Mouse (Mus musculus): ENCODE measurements at regions not wholly inside any gene's neighbourhood (a gene's known extent, or its start where the extent isn't known, plus 50 kb on each side); places are given as distances from the start of the nearest gene placed in this dataset.
"Not testable (repeated sequence)": the region's sequence is repeated elsewhere in the genome, so short reads cannot be mapped to it uniquely, and the experiment has no call there.

DNA sequence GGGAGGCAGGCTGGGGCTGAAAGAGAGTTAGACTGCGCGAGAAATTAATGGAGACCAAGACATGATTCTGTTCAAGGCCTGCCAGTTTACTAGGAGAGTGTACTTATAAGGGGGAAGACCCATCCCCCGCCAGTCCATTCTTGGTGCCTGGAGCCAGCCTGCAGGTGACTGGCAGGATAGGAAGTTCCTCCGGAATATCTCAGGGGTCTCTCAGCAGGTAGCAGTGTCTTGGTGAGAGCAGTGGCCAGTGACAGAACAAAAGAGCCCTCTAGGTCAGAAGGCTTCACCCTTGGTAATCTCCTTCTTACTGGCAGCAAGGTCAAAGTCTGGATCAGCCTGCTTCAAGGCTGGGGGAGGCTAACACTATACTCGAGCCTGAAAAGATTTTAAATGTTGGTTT is 83.7 kb upstream of the Zfp804b start:
- no peak for DNase-seq (ENCODE audit: low spot score)

DNA sequence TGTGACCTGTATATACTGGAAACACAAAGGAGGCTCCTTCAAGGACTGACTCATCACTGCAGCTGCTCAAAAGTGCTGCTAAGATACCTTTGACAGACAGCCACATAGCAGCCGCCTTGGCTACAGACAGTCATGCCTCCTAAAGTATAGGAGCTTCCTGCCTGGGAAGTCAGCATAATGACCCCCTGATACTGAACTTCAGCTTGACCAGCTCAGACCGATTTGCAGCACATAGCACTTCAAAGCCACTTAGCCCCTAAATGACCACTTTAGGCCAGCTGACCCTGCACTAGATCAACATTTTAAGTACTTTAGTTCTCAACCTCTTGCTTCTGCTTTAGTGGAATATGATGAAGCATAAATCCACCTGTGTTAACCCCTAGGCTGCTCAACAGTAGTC is 91.9 kb upstream of the Zfp804b start:
- DNase-seq (ENCODE audit: low spot score), result no peak

DNA sequence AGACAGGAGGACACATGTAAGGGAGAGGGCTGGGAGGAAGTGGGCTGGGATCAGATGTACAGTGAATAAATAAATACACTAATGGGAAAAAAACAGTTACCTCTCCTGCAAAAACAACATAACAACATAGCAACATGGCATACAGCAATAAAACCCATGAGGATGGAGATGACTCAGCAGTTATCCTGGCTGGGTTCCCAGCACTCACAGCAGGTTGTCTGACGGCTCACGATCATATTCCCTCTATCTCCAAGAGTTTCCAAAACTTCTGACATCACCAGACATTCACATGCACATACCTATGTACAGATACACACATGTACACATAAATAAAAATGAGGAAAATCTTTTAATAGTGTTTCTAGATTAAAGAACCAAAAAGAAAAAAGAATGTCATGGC is 103.4 kb upstream of the Zfp804b start:
- no peak for DNase-seq (ENCODE audit: low spot score)

DNA sequence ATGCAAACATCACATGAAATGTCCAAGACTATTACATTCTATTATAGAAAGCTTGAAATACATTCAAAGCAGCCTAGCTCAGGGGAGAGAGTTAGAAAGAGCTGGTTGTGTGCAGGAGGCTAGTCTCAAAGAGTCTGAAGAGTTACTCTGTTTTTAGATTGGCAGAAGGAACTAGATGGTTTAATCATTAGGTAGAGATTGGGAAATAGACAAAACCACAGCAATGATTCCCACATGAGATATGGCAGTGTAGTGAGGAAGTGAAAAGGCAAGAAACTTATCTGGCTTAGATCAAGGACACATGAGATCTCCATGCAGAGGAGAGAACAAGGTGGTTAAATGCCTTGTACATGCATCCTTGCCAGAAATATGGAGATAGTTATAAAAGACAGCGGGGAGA is 110.3 kb upstream of the Zfp804b start:
- no peak for DNase-seq (ENCODE audit: low spot score)

DNA sequence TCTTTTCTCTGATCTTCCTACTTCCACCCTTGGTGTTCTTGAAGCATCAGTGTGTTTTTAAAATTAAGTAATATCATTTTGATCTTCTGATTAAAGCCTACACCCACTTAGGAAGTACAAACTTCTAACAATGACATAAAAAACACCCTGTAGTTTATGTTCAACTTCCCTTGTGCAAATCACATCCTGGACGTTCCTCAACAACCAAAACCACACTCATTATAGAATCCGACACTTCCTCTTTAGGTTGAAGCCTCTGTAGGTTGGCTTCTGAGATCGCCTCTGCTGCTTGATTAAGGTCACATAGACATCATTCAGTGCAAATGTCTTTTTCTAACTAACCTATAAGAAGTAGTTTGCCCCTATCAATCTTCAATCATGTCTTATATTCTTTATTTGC is 112.5 kb upstream of the Zfp804b start:
- no peak for DNase-seq (ENCODE audit: low spot score)

DNA sequence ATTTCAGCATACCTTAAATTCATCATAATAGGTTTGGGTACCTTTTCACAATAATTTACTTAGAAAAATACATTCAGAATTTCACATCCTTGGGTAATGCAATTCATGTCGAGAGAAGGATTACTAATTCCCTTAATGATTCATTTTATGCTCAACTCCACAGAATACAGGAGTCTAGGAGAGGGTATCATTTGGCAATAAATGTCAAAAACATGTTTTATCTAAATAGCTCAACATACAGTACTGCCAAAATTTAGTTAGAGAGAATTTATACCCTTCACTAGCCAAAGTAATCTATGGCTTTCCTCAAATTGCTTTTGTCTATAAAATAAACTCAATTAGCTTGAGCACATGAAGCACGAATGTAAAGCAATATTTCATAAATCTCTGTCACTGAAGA is 144.6 kb upstream of the Zfp804b start:
- DNase-seq (ENCODE audit: low spot score), result no peak

DNA sequence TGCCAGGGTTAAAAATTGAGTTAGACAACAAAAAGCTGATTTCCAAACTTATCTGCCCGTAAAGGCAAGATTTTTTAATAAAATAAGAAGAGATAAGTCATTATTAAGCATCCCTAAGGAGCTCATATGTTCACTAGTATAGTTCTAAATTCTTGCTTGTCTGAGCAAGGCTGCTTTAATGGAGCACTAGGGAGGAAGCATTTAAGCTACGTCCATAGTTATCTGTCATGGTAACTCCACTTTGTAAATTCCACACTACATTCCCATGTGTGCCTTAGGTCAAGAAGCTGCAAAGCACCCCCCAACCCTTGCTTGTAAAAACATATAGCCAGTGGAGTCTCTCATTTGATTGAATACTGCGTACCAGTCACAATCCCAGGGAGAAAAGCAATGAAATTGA is 145.0 kb upstream of the Zfp804b start:
- DNase-seq (ENCODE audit: low spot score), result no peak

DNA sequence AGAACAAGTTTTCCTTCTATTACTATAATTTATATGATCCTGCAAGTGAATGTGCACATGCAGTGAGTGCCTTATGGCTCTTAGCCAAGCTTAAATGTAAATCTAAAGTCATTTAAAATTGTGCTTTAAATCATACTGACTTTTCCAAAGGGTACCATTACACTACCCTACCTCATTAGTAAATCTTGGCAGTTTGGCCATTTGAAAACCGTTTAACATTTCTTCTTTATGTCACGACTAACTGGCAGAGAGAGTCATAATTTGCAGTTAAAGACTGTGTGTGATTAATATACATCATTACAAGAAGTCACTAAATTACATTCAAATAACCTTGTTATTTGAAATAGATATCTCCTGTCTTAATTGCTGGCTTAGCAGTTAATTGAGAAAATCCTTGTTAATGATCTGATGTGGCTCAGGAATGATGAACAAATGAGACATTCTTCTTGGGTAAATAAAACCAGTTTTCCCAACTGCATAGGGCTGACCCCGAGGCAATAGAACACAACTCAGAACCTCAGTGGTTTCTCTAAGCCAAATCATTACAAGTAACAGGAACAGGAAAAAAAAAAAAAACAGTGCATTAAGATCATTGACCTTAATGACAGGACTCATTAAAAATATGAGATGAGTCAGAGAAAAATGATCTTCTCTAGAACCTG is 173.1 kb upstream of the Zfp804b start:
- DNase-seq (ENCODE audit: low spot score), result no peak

DNA sequence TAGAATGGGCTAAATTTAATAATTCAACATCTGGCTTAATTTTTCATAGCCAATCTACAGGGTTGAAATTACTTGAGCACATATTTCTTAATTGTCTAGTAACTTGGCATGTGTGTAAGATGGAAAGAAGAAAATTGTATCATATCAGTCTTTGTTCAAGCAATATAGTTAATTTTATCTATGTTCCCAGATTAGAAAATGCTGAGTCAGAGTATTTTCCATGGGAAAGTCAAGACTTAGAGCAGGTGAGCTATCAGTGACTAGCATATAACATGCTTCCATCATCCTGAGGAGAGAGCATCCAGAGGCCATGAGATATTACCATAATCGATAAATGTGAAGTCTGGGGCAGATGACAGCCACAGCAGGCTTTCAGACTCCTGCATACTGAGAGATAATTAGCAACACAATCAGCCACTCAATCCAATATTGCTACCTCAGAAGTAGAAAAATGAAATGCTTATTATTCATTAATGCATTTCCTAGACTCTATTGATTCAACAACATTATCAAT is 188.2 kb upstream of the Zfp804b start:
- no peak for DNase-seq (ENCODE audit: low spot score)

DNA sequence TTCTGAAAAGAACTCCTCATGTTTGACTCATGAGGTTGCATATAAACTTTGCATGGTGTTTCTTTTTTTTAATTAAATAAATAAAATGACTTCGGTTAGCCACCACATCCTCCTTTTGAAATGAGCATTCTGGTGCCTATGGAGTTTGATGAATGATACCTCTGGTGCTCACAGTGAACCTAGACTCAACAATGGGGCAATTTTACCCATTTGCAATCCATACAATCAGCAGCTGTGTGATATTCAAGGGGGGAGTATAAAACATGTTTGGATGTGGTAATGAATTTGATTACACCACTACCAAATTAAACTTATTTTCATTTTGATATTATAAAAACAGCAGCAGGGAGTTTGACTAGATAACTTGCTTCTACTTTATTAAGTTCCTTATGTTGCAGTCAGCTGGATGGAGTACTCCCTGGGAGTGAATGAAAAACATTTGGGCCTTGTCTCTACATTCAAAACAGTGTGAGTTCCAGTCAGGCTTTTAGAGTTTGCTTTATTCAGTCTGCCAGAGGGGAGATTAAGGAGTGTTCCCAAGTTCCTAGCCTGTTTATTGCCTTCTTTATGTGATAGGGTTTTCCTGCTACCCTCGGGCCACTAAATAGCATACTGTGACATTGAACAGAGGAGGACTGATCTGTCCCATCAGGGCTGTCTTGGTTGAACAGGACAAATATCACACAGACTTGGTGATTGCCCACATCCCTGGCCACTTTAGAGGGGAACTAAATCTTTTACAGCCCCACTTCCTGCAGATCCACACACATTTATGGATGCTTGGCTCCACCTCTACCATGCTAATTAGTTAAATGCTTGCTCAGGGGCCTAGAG is 195.5 kb upstream of the Zfp804b start:
- no peak for DNase-seq (ENCODE audit: low spot score)

DNA sequence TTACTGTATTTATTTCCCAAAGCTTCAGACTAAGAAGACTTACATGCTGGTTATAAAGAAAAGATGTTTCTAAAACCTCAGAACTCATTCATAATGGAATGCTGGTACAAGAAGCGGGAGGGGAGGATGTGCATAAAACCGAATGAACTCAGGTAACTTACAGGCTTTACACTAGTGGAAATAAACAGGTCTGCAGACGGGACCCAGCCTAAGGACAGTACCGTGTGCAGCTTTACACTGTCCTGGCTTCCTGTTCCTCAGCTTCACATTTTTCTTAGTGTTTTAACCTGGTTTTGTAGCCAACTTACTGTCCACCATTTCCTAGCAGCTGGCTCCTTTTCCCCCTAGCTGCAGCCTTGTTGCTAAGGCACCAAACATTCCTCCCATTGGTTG is 196.1 kb upstream of the Zfp804b start:
- DNase-seq (ENCODE audit: low spot score), result no peak

DNA sequence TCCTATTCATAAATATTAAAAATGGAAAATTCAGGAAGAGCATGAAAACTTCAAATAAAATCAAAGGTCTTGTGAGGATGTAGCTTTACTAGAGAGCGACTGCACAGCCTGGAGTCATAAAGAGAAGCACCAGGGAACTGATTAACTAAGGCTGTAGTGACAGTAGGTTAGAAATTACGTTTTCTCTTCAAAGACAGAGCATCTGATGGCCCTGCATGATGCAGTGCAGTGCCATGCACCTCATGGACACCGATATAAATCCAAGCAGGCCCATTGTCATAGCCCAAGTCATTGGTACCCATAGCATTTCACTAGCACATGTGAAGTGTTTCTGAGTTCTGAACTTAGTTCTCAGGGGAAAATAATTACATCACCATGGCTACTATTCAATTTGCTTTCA is 199.3 kb upstream of the Zfp804b start:
- DNase-seq (ENCODE audit: low spot score), result no peak

DNA sequence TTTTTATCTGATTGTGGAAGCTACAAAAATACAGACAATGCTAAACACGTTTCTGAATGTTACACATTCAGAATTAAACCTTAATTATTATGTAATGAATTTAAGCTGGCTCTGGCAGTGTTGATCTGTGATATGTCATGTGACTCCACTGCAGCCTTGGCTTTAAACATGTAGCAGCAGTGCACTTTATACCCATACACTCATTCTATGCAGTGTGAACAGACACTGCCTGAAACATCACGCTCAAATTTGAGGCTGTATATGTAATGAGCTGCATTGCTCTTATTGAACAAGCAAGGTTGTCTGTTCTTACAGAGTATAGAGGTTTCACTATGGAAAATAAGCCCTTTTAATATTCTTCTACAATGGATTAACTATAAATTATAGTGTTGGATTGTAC is 235.9 kb upstream of the Zfp804b start:
- DNase-seq (ENCODE audit: low spot score), result no peak

DNA sequence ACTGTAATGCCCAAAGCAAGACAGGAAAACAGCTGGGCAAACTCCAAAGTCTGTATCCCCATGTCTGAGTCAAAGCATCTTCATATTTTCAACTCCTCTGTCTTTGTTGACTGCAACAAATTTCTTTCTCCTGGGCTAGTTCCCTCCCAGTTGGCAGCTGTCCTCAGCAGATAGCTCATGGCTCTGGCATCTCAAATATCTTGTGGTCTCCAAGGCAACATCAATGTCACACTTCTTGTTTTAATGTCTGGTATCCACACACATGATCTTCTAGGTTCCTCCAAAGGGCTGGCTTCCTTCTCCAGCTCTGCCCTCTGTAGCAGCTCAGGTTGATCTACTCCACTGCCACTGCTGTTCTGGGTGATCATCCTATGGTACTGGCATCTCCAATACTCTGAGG is 242.0 kb upstream of the Zfp804b start:
- DNase-seq (ENCODE audit: low spot score), result no peak

DNA sequence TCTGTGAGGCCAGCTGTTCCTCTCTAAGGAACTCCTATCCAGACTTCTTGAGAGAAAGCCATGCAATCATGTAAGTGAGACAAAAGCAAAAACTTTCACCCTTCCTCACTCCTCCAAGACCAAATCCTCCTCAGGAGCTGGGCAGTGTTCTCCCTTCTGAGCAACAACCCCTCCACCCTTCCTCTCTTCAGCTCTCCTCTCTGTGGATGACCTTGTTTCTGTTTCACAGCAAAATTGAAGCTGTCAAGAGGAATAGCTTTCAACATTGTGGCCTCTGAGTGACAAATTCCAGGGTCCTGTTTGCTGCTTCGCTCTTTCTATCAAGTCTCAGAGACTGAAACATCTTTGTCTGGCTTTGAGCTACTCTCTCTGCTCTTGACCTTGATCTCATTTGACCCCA is 255.9 kb upstream of the Zfp804b start:
- DNase-seq (ENCODE audit: low spot score), result no peak

DNA sequence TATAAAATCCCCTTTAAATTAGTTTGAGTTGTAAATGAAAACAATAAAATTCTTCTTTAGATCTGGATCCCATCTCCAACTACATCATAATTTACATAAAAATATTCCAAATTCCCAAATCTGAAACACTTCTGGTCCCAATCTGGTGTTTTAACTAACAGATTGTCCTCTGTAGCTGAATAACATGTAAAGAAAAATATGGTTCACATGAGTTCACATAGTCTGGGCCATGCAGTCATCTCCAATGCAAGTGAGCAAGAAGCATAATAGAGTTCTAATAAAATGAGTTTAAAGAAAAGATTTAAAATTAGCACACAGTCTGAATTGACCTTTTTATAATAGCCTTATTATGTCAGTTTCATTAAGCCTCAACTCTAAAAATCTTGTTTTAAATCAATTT is 263.0 kb upstream of the Zfp804b start:
- DNase-seq (ENCODE audit: low spot score), result no peak

DNA sequence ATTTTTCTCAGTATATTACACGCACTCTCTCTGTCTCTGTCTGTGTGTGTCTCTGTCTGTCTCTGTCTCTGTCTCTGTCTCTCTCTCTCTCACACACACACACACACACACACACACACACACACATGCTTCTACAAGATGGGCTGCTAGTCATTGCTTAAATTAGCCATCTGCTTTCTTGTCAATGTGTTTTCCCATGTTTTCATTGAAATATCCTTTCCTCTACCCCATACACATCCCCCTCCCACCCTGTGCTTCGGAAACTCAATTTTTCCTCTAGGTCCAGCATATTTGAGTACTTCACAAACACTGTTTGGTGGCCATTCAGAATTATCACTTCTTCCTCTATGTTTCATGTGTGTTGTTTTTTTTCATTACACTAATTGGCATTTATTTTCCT is 263.4 kb upstream of the Zfp804b start:
- no peak for DNase-seq (ENCODE audit: low spot score)

DNA sequence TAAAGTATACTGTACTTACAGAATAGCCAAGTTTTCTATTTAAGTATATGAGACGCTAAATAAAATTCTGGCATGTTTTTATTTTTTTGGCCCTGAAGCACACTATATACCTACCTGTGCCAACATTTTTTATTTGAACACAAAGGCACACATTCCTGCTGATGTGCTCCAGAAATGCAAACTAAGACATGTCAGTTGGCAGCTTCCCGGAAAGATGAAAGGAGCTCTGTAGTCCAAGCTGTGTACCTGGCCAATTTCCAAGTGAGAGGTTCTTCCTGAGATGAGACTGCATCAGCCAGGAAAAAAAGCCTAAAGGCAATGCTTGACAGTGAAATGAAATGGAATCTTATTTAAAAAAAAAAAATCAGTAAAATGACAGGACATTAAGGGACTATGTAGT is 305.0 kb upstream of the Steap4 start:
- DNase-seq (ENCODE audit: low spot score), result no peak

DNA sequence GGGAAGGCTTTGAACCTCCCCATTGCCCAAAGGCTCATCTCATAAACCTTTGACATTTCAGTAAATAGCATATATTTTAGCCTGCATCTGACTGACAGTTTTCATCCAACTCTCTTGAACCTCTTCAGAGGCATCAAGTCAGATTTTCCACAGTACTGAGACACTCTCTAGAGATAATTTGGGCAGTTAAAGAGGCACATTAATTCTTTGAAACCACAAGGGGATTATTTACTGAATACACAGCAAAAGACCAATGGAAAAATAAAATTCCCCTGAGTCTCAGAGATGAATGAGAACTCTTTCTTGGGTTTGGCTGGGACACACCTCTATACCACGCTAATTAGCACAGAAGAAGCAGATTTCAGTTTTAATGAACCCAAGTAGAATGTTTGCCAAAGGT is 258.5 kb upstream of the Steap4 start:
- DNase-seq (ENCODE audit: low spot score), result no peak

DNA sequence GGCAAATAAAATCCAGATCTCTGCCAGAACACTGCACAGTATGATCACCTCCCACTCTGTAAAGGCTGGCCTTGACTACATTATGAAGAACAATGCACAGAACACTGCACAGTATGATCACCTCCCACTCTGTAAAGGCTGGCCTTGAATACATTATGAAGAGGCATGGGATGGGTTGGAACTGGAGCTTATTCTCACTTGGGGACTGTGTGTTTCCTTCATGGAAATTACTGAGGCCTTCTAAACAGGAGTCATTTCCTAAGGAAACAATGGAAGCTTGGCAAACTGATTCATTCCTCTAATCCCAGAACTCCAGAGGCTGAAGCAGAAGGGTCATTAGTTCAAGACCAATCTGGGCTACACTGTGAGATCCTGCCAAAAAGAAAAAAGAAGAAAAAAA is 240.7 kb upstream of the Steap4 start:
- no peak for DNase-seq (ENCODE audit: low spot score)

DNA sequence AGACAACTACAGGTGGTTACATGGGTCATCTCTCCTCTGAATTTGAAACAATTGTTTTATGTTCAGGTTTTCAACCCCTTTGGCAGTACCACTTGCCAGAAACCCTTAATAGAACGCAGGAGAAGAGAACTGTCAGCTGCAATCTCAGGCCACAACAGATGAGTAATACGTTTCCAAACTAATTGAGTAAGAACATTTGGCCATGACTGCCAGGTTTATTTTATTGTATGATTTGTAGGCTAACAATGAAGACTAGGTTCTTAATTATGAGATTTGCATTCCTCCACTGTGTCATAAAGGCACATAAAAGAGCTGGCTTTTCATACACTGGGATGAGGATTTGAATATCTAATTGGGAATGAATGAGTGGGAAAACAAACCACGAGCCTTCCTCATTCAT is 240.2 kb upstream of the Steap4 start:
- DNase-seq (ENCODE audit: low spot score), result no peak

DNA sequence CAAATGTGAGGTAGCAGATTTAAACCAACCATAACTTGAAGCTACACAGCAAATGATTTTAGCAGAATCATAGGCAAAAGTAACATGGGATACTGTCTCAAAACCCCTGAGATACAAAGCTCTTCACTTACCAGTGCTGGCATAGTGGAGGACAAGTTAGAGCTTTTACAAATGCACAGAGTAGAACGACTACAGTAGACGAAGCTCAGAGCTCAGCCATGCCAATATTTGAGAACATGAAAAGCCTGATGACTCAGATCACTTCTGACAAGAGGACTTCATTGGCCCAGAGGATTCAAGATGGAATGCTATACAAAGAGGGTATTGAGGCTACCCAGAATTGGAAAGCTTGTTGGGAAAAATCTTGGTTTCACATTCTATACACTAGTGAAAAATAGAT is 239.6 kb upstream of the Steap4 start:
- no peak for DNase-seq (ENCODE audit: low spot score)

DNA sequence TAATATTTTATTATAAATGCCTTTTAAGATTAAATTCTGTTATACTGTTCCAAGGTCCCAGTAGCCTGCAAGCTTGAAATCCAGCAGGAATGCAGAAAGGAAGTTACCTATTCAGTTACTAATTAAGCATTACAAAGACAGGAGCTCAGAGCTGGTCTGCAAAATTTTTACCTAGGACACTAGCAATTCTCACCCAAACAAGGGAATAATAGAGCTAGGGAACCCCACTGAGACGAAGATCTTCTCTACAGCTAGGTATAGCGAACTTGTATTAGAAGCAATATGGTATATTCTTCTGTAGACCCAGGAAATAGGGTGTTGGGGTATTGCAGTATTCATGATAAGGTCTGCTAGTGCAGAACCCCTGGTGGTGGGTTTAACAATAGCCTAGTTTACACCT is 227.7 kb upstream of the Steap4 start:
- DNase-seq (ENCODE audit: low spot score), result not testable (repeated sequence)

DNA sequence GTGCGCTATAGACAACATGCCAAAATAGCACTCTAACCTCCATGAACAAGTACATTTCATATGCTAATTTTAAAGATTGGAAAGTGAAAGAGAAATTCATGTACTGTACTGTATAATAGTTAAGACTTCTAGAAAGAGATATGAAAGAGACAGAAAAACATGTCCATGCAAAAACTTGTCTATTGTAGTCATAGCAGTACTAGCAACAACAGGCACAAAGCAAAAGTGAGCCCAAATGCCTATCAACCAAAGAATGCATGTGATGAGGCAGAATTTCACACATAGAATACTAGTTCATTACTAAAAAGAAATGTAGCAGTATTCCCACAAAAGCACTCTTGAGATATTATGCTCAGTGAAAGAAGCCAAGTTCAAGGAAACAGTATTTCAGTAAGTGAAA is 180.4 kb upstream of the Steap4 start:
- no peak for DNase-seq (ENCODE audit: low spot score)
